Mouse (Mus musculus): ENCODE data around the gene Slc38a11. TPM values are rescaled to one million over a fixed set of nuclear protein-coding genes. Genes with fewer than 3 reads are reported as not detected.
A peak's percentile ranks its signal among the peaks of the same experiment; 100 is the strongest.

Gene Slc38a11
- polyA plus RNA-seq, 2 experiments: 0.11 to 0.43 TPM

GRCm38 (mm10) chr2:65346037-65346436, 17.8 kb downstream of the Slc38a11 start:
- H3K4me3 ChIP-seq (replicated peaks; ENCODE audit: low read length): no peak overlapping the region
- 77% methylated on average over 5 of the region's 5 CpGs for WGBS
- no peak for ATAC-seq (ENCODE audit: low FRiP score, low read depth)
- no peak for TF ChIP-seq POLR2A (IDR thresholded peaks at IDR 0.05; ENCODE audit: borderline replicate concordance, extremely low read depth, insufficient read depth, insufficient read length)
- no peak for DNase-seq (ENCODE audit: low spot score)
- H3K27ac ChIP-seq (replicated peaks; ENCODE audit: low read depth, low read length): no peak overlapping the region
- H3K9me3 ChIP-seq (ENCODE audit: control insufficient read depth, low read length): no peaks in the 10 kb centered on the region
- no peaks in the 10 kb centered on the region for H3K36me3 ChIP-seq (ENCODE audit: control insufficient read depth, insufficient read depth, low read length)
- no peak overlapping the region for H3K4me2 ChIP-seq (replicated peaks; ENCODE audit: low read depth, low read length, severe bottlenecking)
- H3K9ac ChIP-seq (ENCODE audit: low read depth, low read length, severe bottlenecking): no peak overlapping the region
- peaks cover 4% of the 10 kb centered on the region; the same call in 1 of the 2 replicates for H3K4me1 ChIP-seq (ENCODE audit: control insufficient read depth, insufficient read depth, low read length)
- H3K27me3 ChIP-seq (ENCODE audit: control insufficient read depth, insufficient read depth, low read length): no peaks in the 10 kb centered on the region

GRCm38 (mm10) chr2:65342057-65342456, 21.8 kb downstream of the Slc38a11 start:
- ATAC-seq (ENCODE audit: low FRiP score, low read depth) (no peak), DNase-seq (ENCODE audit: low spot score) (no peak)
- no peak overlapping the region for H3K27ac ChIP-seq (replicated peaks; ENCODE audit: low read depth, low read length)
- 36% methylated on average over 10 of the region's 10 CpGs for WGBS
- H3K4me2 ChIP-seq (replicated peaks; ENCODE audit: low read depth, low read length, severe bottlenecking): no peak overlapping the region
- H3K4me1 ChIP-seq (ENCODE audit: control insufficient read depth, insufficient read depth, low read length): peaks cover 5% of the 10 kb centered on the region; the same call in 1 of the 2 replicates
- H3K9me3 ChIP-seq (ENCODE audit: control insufficient read depth, low read length): no peaks in the 10 kb centered on the region
- H3K9ac ChIP-seq (ENCODE audit: low read depth, low read length, severe bottlenecking): no peak overlapping the region
- TF ChIP-seq POLR2A (IDR thresholded peaks at IDR 0.05; ENCODE audit: borderline replicate concordance, extremely low read depth, insufficient read depth, insufficient read length): no peak
- H3K36me3 ChIP-seq (ENCODE audit: control insufficient read depth, insufficient read depth, low read length): no peaks in the 10 kb centered on the region
- no peaks in the 10 kb centered on the region for H3K27me3 ChIP-seq (ENCODE audit: control insufficient read depth, insufficient read depth, low read length)
- H3K4me3 ChIP-seq (replicated peaks; ENCODE audit: low read length): no peak overlapping the region

GRCm38 (mm10) chr2:65340839-65341238, 23.0 kb downstream of the Slc38a11 start:
- 87% methylated on average over 3 of the region's 3 CpGs for WGBS

GRCm38 (mm10) chr2:65337378-65338140, 26.3 kb downstream of the Slc38a11 start:
- H3K9ac ChIP-seq (ENCODE audit: low read depth, low read length, severe bottlenecking): no peak overlapping the region
- no peaks in the 10 kb centered on the region for H3K36me3 ChIP-seq (ENCODE audit: control insufficient read depth, insufficient read depth, low read length)
- H3K27me3 ChIP-seq (ENCODE audit: control insufficient read depth, insufficient read depth, low read length): no peaks in the 10 kb centered on the region
- H3K4me1 ChIP-seq (ENCODE audit: control insufficient read depth, insufficient read depth, low read length): 0 out of 2 replicates have a peak, but pooled peaks cover 3% of the 10 kb centered on the region
- H3K9me3 ChIP-seq (ENCODE audit: control insufficient read depth, low read length): no peaks in the 10 kb centered on the region
- peak; percentile 63; the same call in 1 of the 2 replicates for ATAC-seq (ENCODE audit: low FRiP score, low read depth)
- TF ChIP-seq POLR2A (IDR thresholded peaks at IDR 0.05; ENCODE audit: borderline replicate concordance, extremely low read depth, insufficient read depth, insufficient read length): no peak
- no peak overlapping the region for H3K27ac ChIP-seq (replicated peaks; ENCODE audit: low read depth, low read length)
- peak; percentile 72 for DNase-seq (ENCODE audit: low spot score)
- no peak overlapping the region for H3K4me3 ChIP-seq (replicated peaks; ENCODE audit: low read length)
- H3K4me2 ChIP-seq (replicated peaks; ENCODE audit: low read depth, low read length, severe bottlenecking): no peak overlapping the region
- WGBS: 17% methylated on average over 14 of the region's 14 CpGs

More at GRCm38 (mm10) chr2:65340839-65341238, 23.0 kb downstream of the Slc38a11 start:
- no peak for ATAC-seq (ENCODE audit: low FRiP score, low read depth)
- H3K9ac ChIP-seq (ENCODE audit: low read depth, low read length, severe bottlenecking): no peak overlapping the region
- no peaks in the 10 kb centered on the region for H3K36me3 ChIP-seq (ENCODE audit: control insufficient read depth, insufficient read depth, low read length)
- no peak overlapping the region for H3K4me2 ChIP-seq (replicated peaks; ENCODE audit: low read depth, low read length, severe bottlenecking)
- H3K4me3 ChIP-seq (replicated peaks; ENCODE audit: low read length): no peak overlapping the region
- no peak overlapping the region for H3K27ac ChIP-seq (replicated peaks; ENCODE audit: low read depth, low read length)
- H3K4me1 ChIP-seq (ENCODE audit: control insufficient read depth, insufficient read depth, low read length): 0 out of 2 replicates have a peak, but pooled peaks cover 3% of the 10 kb centered on the region
- H3K27me3 ChIP-seq (ENCODE audit: control insufficient read depth, insufficient read depth, low read length): no peaks in the 10 kb centered on the region
- DNase-seq (ENCODE audit: low spot score): no peak
- no peak for TF ChIP-seq POLR2A (IDR thresholded peaks at IDR 0.05; ENCODE audit: borderline replicate concordance, extremely low read depth, insufficient read depth, insufficient read length)
- no peaks in the 10 kb centered on the region for H3K9me3 ChIP-seq (ENCODE audit: control insufficient read depth, low read length)

- no peak for TF ChIP-seq POLR2A (IDR thresholded peaks at IDR 0.05; ENCODE audit: borderline replicate concordance, extremely low read depth, insufficient read depth, insufficient read length)
- H3K9me3 ChIP-seq (ENCODE audit: control insufficient read depth, low read length): no peaks in the 10 kb centered on the region
- 0 out of 2 replicates have a peak, but pooled peaks cover 3% of the 10 kb centered on the region for H3K4me1 ChIP-seq (ENCODE audit: control insufficient read depth, insufficient read depth, low read length)
- H3K27me3 ChIP-seq (ENCODE audit: control insufficient read depth, insufficient read depth, low read length): no peaks in the 10 kb centered on the region
- H3K36me3 ChIP-seq (ENCODE audit: control insufficient read depth, insufficient read depth, low read length): no peaks in the 10 kb centered on the region
- H3K9ac ChIP-seq (ENCODE audit: low read depth, low read length, severe bottlenecking): no peak overlapping the region
- no peak overlapping the region for H3K27ac ChIP-seq (replicated peaks; ENCODE audit: low read depth, low read length)
- WGBS: 86% methylated on average over 3 of the region's 3 CpGs
- ATAC-seq (ENCODE audit: low FRiP score, low read depth): no peak
- no peak overlapping the region for H3K4me2 ChIP-seq (replicated peaks; ENCODE audit: low read depth, low read length, severe bottlenecking)
- no peak for DNase-seq (ENCODE audit: low spot score)
- no peak overlapping the region for H3K4me3 ChIP-seq (replicated peaks; ENCODE audit: low read length)
Measured at GRCm38 (mm10) chr2:65336608-65337007, 27.2 kb downstream of the Slc38a11 start.
